In genomic region chr5:105525004-105525403, GRCm38 (mm10) we compare ENCODE assay signal across 22 mouse cellular contexts. TPM values are rescaled to one million over a fixed set of nuclear protein-coding genes. Genes with fewer than 3 reads are reported as not detected.
A peak's percentile ranks its signal among the peaks of the same experiment; 100 is the strongest.
DNase-seq lines count a peak whose midpoint lies in the region; ATAC-seq and TF ChIP-seq lines count a peak whose summit lies in the region.
"Had no signal": no experiment of that assay in that cellular context is flagged by ENCODE, and none has a peak within 500 bp of the region (broad histone marks: within the 10 kb centered on the region; RNA-seq: fewer than 3 reads in every experiment).

No protein-coding gene starts in this region.

- H3K4me3 ChIP-seq in heart, embryonic 14.5 days (ENCODE audit: control insufficient read depth in 1 of 2, insufficient read depth in 1 of 2, low read depth in 1 of 2, low read length in 2 of 2) = no peak overlapping the region
- no peak overlapping the region for H3K4me3 ChIP-seq in bone marrow, adult 2 months (replicated peaks; ENCODE audit: control insufficient read depth, low read depth, low read length)
- no peak overlapping the region for H3K4me3 ChIP-seq in liver, postnatal 0 days (ENCODE audit: low read depth, low read length)
- no peak overlapping the region for H3K4me3 ChIP-seq in intestine, embryonic 16.5 days (ENCODE audit: low read length)
- H3K4me3 ChIP-seq: embryonic facial prominence, embryonic 13.5 days; left cerebral cortex, adult 2 months; neural tube, embryonic 15.5 days; stomach, embryonic 15.5 days had no signal

- no peak for TF ChIP-seq CTCF in bone marrow, adult 2 months (IDR thresholded peaks at IDR 0.05; ENCODE audit: control insufficient read depth, insufficient read depth, low read length)
- no peak for TF ChIP-seq CTCF in liver, postnatal 0 days (IDR thresholded peaks at IDR 0.05; ENCODE audit: low read depth)

- H3K36me3 ChIP-seq in heart, embryonic 14.5 days (ENCODE audit: control insufficient read depth, insufficient read depth, low read length) = peaks cover 30% of the 10 kb centered on the region
- peaks cover 8% of the 10 kb centered on the region; the same call in 1 of the 2 replicates for H3K36me3 ChIP-seq in liver, postnatal 0 days (replicated peaks; ENCODE audit: insufficient read depth, low read length)
- H3K36me3 ChIP-seq in intestine, embryonic 16.5 days (ENCODE audit: control insufficient read depth, insufficient read depth, low read length) = 0 out of 2 replicates have a peak, but pooled peaks cover 4% of the 10 kb centered on the region
- H3K36me3 ChIP-seq: stomach, embryonic 15.5 days had no signal

- no peaks in the 10 kb centered on the region for H3K9me3 ChIP-seq in heart, embryonic 14.5 days (ENCODE audit: control insufficient read depth, low read length)
- H3K9me3 ChIP-seq in liver, postnatal 0 days (ENCODE audit: low read length) = no peaks in the 10 kb centered on the region
- no peaks in the 10 kb centered on the region for H3K9me3 ChIP-seq in intestine, embryonic 16.5 days (ENCODE audit: control insufficient read depth, low read length)
- H3K9me3 ChIP-seq: embryonic facial prominence, embryonic 13.5 days; G1E; neural tube, embryonic 15.5 days; stomach, embryonic 15.5 days had no signal

- ATAC-seq in heart, embryonic 14.5 days (ENCODE audit: insufficient number of reproducible peaks, insufficient read depth, low FRiP score, low read depth) = no peak
- no peak for ATAC-seq in liver, postnatal 0 days
- ATAC-seq in intestine, embryonic 16.5 days = no peak
- ATAC-seq: forebrain, postnatal 0 days; midbrain, embryonic 16.5 days had no signal

- no peak for TF ChIP-seq EP300 in liver, postnatal 0 days (IDR thresholded peaks at IDR 0.05; ENCODE audit: low read depth)

- DNase-seq in heart, adult 9 months (ENCODE audit: low spot score in 2 of 2) = no peak
- DNase-seq in ovary, adult 18-20 months (ENCODE audit: low spot score) = peak; percentile 24
- no peak for DNase-seq in ovary, postnatal 36 days (ENCODE audit: low spot score)
- DNase-seq in liver, postnatal 0 days = no peak
- DNase-seq in cerebellum, adult 9-11 months = no peak
- DNase-seq: cerebellum, postnatal 14 days; forebrain, postnatal 0 days; kidney, postnatal 36 days; layer of hippocampus, adult 9-11 months; left cerebral cortex, postnatal 4 days; lung, postnatal 10 days; thymus, adult 18-20 months had no signal

- H3K9ac ChIP-seq in heart, embryonic 14.5 days (ENCODE audit: low read length) = no peak overlapping the region
- no peak overlapping the region for H3K9ac ChIP-seq in liver, postnatal 0 days (replicated peaks)
- H3K9ac ChIP-seq in intestine, embryonic 16.5 days (ENCODE audit: low read depth, low read length) = no peak overlapping the region
- H3K9ac ChIP-seq: embryonic facial prominence, embryonic 13.5 days; forebrain, postnatal 0 days; hindbrain, embryonic 14.5 days; neural tube, embryonic 15.5 days; stomach, embryonic 15.5 days had no signal

- peak overlapping the region; percentile 40 to 42 for H3K27ac ChIP-seq in heart, embryonic 14.5 days (replicated peaks in 1 of 2; ENCODE audit: control insufficient read depth in 1 of 2, insufficient read depth in 1 of 2, low read depth in 2 of 2, low read length in 2 of 2)
- 0 out of 2 replicates have a peak overlapping the region, but pooled peaks have one; percentile 4 for H3K27ac ChIP-seq in bone marrow, adult 2 months (ENCODE audit: control insufficient read depth, insufficient read depth, low read depth, low read length, poor library complexity)
- no peak overlapping the region for H3K27ac ChIP-seq in liver, postnatal 0 days (ENCODE audit: low read depth)
- no peak overlapping the region for H3K27ac ChIP-seq in intestine, embryonic 16.5 days (ENCODE audit: low read length)
- H3K27ac ChIP-seq: embryonic facial prominence, embryonic 13.5 days; hindbrain, embryonic 14.5 days; left cerebral cortex, adult 2 months; neural tube, embryonic 15.5 days; stomach, embryonic 15.5 days had no signal

- H3K4me2 ChIP-seq in heart, embryonic 14.5 days (ENCODE audit: low read length) = no peak overlapping the region
- 0 out of 2 replicates have a peak overlapping the region, but pooled peaks have one; percentile 7 for H3K4me2 ChIP-seq in liver, postnatal 0 days (ENCODE audit: low read depth, low read length)
- H3K4me2 ChIP-seq in intestine, embryonic 16.5 days (ENCODE audit: low read depth, low read length) = no peak overlapping the region
- H3K4me2 ChIP-seq: embryonic facial prominence, embryonic 13.5 days; hindbrain, embryonic 14.5 days; neural tube, embryonic 15.5 days; stomach, embryonic 15.5 days had no signal

- peaks cover 20 to 83% of the 10 kb centered on the region in 2 experiments for H3K4me1 ChIP-seq in heart, embryonic 14.5 days (ENCODE audit: control insufficient read depth in 2 of 2, insufficient read depth in 2 of 2, low read length in 2 of 2)
- no peaks in the 10 kb centered on the region; the same call in 1 of the 2 replicates for H3K4me1 ChIP-seq in bone marrow, adult 2 months (ENCODE audit: control insufficient read depth, insufficient read depth, low read length)
- peaks cover 20% of the 10 kb centered on the region for H3K4me1 ChIP-seq in liver, postnatal 0 days (ENCODE audit: insufficient read depth)
- H3K4me1 ChIP-seq in intestine, embryonic 16.5 days (ENCODE audit: control insufficient read depth, insufficient read depth, low read length) = no peaks in the 10 kb centered on the region
- H3K4me1 ChIP-seq: stomach, embryonic 15.5 days had no signal

- H3K27me3 ChIP-seq in heart, embryonic 14.5 days (ENCODE audit: control insufficient read depth, insufficient read depth, low read length) = no peaks in the 10 kb centered on the region
- no peaks in the 10 kb centered on the region for H3K27me3 ChIP-seq in liver, postnatal 0 days (ENCODE audit: insufficient read depth, low read length)
- no peaks in the 10 kb centered on the region for H3K27me3 ChIP-seq in intestine, embryonic 16.5 days (replicated peaks; ENCODE audit: control insufficient read depth, insufficient read depth, low read length)
- H3K27me3 ChIP-seq: embryonic facial prominence, embryonic 13.5 days; neural tube, embryonic 15.5 days; stomach, embryonic 15.5 days had no signal

- no peak for TF ChIP-seq POLR2A in bone marrow, adult 2 months (IDR thresholded peaks at IDR 0.05; ENCODE audit: borderline replicate concordance, control insufficient read depth, low read depth, low read length)

- WGBS in heart, embryonic 14.5 days = 60% methylated on average over 12 of the region's 12 CpGs
- WGBS in bone marrow, adult 2 months = 70% methylated on average over 12 of the region's 12 CpGs
- whole genome bisulfite sequencing in liver, postnatal 0 days (ENCODE audit: insufficient replicate concordance) = 72% methylated on average over 12 of the region's 12 CpGs
- WGBS in intestine, embryonic 16.5 days = 91% methylated on average over 12 of the region's 12 CpGs

RNA-seq across cellular contexts. Expression of gene Lrrc8c, which starts 5.8 kb away (rescaled TPM):
- 21.7 and 29.9 TPM in 2 replicates for polyA plus RNA-seq in heart, embryonic 14.5 days (2014; fragmentation: Nextera tagmentation; extraction: Ambion mirVana)
- polyA plus RNA-seq in bone marrow, adult 2 months (2011; ENCODE audit: insufficient read depth, insufficient read length, low replicate concordance, missing spikeins) = 9.2 and 9.7 TPM in 2 replicates
- 8.3 and 9.8 TPM in 2 replicates for polyA plus RNA-seq in liver, postnatal 0 days (2015; fragmentation: Nextera tagmentation; extraction: Ambion mirVana)
- 12.0 and 12.4 TPM in 2 replicates for polyA plus RNA-seq in intestine, embryonic 16.5 days (2015; fragmentation: Nextera tagmentation; extraction: Ambion mirVana)

Comparison
In these comparisons a context has a peak if more than half of its experiments do, and no peak if none do; other contexts are left out.
1. H3K27ac ChIP-seq: peak in heart, embryonic 14.5 days (2 of 2) and bone marrow, adult 2 months (single experiment); none in liver, postnatal 0 days (single experiment) and intestine, embryonic 16.5 days (single experiment).